Mouse (Mus musculus) thymus, postnatal 14 days (tissue): ENCODE data around the gene Phldb3.
"Not testable (repeated sequence)": the region's sequence is repeated elsewhere in the genome, so short reads cannot be mapped to it uniquely, and the experiment has no call there.

Experiments
- DNase-seq: peaks from one replicate; pipeline ENCODE4 v3.0.0; 2021

Gene Phldb3

DNA sequence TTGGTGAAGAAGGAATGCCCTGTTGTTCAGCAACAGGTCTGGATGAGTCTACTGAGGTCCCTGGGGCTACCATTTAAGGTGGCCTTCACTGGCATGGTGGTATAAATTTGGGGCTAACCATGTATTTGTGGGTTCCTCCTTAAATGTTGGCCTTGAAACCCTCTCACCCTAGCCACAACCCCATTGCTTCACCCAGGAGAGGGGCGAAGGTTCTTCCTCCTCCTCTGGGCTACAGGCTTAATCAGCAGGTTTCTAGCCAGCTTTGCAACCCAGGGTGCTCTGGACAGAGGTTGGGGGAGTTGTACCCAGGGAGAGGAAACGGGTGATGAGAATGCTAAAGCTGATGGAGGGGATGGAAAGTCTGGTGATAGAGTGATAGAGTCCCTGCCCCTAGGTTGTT lies 15.1 kb upstream of the Phldb3 start:
- DNase-seq = no peak

DNA sequence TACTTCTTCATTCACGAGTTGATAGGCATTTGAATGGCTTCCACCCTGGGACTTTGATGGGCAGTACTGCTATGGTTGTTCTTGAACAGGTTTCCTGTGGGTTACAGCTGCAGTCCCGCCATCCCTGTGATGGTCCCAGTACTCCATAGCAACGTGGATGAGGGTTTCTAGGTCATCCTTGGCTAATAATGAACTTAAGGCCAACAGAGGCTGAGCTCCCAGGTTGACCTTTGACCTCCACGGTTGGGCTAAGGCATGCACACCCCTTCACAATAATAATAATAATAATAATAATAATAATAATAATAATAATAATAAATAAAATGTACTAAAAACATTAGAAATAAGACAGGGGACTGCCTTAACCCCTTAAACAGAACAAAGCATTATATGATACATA lies 12.4 kb upstream of the Phldb3 start:
- no peak for DNase-seq

DNA sequence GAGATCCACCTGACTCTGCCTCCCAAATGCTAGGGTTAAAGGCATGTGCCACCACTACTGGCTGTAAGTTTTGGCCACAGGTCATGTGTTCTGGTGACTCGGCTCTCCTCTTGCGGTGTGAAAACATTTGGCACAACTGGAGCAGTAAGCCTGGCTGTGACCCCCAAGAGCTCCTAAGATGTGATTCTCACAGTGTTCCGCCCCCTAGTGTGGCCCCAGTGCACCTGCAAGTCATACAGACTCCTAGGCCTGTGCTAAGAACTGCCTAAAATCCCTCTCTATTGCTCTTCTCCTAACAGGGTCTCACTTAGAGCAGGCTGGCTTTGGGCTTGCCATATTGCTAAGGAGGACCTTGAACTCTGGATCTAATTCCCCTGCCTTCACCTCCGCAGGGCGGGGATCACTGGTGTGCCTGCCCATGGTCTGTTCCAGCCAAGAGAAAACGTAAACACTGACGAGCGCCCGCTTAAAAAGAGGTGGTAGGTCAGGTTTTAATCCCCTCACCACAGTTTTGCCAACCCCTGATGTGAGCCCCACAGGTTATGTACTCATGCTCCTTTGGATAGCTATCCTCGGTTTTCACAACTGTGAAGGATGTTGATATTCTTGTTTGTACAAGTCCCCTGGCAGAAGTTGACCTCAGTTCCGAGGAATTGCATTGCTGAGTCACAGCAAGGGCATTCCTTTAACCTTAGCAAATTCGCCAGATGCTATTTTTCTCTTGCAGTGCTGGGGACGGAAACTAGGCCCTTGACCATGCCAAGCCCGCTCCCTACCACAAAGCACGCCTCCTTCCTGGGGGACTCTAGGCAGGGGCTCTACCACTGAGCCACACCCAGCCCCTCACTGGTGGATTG lies 11.1 kb upstream of the Phldb3 start:
- DNase-seq = peak; percentile 50

DNA sequence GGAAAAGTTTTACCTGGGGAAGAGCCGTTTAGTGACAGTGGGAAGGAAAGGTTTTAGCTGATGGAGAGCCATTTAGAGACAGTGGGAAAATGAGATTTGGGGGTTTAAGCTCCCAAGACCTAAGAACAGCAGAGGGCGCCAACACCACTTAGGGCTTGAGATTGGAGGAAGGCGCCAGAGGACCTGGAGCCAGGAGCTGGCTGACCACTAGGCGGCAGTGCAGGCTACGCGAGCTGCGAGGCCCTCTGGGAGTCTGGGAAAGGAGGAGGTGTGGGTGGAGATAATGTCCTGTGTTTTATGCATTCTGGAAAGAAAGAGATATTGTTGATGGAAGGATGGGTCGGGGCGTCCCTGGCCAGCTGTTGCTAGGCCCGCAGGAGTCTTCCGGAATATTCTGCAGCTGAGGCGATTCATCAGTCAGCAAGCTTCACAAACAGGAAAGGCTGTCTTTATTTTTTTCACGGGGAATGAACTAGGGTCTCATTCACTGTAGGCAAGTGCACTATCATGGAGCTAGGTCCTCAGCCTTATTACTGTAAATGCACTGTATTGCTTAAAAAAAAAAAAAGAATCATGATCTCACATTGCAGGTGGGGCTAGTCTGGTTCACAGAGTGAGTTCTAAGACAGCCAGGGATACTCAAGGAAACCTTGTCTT lies 9.5 kb upstream of the Phldb3 start:
- peak; percentile 96 for DNase-seq

DNA sequence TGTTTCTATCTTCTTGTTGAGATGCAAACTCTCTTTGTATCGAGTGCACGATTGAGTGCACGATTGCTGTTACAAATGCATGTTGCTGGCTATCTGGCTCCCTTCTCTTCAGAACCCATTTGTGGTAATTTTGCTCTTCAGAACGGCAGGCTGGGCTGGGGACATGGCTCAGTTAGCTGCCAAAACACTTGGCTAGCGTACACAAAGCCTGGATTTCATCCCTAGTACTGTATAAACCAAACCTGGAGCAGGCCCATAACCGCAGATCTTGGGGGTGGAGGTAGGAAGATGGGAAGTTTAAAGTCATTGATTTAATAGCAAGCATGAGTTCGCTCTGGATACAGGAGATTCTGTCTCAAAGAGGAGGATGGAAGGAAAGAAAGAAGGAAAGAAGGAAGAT lies 5.0 kb upstream of the Phldb3 start:
- DNase-seq = no peak

DNA sequence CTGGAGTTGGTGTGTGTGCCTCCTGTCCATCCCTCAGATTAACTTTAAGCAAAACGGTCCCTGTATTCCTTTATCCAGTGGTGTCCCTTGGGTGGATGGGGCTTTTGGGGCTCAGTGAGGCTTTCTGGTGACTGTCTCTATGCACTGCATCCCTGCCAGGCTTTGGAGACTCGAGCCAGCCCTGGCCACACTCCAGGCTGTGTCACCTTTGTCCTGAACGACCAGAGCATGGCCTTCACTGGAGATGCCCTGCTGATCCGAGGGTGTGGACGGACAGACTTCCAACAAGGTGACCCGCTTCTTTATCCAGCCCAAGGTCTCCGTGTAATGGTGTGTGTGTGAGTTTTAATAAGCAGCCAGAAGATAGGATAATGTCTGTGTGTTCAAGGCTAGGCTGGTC lies 4.5 kb upstream of the Phldb3 start:
- no peak for DNase-seq

DNA sequence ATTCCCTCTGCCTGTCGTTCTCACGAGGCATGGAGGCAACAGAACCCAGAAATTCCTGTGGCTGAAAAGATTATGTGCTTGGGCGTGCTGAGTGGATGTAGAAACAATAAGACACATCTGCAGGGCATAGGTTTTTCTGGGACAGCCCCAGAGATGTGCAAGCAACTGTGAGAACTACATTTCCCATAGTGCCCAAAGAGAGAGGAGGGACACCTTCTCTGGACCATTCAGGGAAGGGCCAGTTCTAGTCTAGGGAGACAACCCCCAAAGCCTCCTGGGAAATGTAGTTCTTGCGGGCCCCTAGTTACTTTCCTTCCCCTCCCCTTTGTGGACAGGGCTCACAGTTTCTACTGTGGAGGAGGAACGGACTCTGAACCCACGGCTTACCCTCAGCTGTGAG lies 2.5 kb upstream of the Phldb3 start:
- DNase-seq = peak; percentile 88

DNA sequence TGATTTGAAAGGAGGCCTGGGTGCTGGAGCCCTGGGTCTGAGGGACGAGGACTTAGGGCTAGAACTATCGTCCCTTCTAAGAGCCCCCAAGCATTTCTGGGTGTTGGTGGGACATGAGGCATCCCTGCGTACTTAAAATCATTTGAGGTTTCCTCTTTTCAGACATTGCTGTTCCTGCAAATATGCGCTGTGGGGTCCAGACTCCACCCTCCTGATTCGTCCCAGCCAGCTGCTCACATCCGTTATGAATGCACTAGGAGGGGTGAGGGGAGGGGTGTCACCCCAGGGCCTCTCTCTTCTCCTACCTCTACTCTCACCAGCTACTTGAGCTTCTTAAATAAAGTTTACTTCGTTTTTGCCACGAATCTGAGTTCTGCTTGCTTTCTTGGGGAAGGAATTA lies 2.0 kb upstream of the Phldb3 start:
- peak; percentile 83 for DNase-seq

DNA sequence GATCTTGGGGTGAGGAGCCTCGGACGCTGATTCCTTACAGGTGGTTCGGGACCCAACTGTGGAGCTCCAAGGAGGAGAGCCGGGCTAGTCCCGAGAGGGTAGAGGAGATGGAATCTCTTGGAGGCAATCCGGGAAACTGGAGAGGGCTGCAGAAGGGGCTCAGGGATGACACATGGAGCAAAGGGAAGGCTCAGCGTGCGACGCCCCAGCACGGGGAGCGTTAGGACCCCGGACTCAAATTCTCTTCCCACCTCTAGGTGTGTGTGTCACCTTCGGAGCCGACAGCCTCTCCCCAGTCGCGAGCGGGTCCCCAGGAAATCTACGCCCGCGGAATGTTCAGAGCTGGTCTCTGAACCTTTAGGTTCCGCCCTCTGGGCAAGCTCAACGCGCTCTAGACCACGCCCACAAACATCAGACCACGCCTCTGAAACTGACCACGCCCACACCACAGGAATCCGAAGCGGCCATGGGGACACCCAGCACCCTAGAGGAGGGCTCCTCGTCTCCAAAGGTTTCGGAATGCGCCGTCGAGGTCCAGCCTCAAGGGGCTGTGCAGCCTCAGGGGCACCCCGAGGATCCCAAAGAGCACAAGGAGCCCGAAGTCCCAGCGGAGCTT lies 424 bp downstream of the Phldb3 start:
- peak; percentile 97 for DNase-seq

DNA sequence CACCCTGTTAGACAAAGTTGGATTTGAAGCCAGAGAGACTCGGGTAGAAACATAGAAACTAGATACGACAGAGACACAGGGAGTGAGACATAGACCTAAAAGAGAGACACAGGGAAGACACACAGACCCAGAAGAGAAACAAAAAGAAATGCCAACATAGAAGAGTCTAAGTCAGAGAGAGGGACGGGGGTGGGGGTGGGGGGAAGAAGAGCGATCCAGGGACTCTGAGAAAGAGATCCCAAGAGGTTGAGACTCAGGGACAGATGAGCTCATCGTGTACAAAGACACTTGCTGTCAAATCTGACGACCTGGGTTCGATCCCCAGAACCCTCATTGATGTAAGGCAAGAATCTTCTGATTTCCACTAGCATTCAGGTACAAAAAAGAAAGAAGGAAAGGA lies 1.1 kb downstream of the Phldb3 start:
- DNase-seq = no peak

DNA sequence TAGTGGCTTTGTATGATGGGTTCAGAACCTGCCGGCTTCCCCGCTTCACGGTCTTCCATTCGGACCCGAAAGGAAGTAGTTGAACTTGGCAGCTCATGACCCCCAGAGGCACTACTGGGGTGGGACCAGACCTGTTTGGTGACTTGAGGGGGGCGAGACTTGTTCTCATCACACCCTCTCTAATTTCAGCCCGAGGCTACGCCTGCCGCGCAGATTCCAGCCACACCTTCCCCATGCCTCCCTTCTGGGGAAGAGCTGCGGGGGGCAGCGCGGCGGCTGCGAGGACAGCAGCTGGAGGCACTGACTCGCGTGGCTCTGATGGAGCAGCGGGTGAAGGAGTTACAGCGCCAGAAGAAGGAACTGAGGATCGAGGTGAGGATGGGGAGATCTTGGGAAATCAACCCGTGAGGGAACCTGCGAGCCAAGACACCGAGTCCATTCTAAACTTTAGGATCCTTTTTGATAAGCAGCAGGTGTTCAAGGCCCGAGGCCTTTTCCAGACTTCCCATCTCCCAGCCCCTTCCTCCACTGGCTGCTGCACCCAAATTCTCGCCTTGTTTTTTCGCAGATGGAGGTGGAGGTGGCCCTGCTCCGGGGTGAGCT lies 1.8 kb downstream of the Phldb3 start:
- DNase-seq = peak; percentile 38

DNA sequence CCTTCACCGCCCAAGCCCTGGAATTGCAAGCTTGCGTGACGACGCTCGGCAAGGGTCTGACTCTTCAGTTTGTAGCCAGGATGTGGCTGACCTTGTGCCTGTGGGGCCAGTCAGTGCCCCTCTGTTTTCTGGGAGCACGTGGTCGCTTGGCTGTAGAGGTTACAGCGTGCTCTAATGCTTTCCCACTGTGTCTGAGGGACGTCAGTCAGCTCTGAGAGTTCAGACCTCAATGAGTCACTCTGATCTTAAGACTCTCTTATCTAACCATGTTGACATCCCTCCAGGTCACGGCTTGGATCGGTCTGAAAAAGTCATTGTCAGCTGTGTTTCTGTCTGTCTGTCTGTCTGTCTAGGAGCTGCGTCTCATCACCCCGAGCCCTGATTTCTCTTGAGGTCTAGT lies 4.3 kb downstream of the Phldb3 start:
- no peak for DNase-seq

DNA sequence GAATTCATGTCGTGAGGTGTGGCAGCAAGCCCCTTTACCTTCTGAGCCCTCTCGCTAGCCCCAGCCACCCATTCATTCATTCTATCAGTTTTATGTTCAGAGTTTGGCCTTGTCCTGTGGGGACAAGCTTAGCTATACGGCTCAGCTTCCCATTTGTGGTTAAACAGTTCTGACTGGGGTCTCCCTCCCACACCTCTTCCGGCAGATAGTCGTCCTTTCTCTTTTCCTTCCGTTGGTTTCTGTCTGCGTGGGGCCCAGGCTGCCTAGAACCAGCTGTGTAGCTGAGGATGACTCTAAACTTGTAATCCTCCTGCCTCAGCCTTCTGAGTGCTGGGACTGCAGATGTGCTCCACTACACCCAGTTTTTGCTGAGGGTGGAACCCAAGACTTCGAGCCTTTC lies 7.2 kb downstream of the Phldb3 start:
- DNase-seq = peak; percentile 39

DNA sequence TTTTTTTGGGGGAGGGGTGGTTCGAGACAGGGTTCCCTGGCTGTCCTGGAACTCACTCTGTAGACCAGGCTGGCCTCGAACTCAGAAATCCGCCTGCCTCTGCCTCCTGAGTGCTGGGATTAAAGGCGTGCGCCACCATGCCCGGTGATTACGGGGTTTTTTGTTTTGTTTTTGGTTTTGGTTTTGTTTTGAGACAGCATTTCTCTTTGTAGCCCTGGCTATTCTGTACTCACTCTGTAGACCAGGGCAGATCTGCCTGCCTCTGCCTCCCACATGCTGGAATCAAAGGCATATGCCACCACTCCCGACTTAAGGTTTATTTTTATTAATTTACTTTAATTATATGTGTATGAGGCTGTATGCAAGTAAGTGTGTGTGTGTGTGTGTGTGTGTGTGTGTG lies 7.8 kb downstream of the Phldb3 start:
- not testable (repeated sequence) for DNase-seq

DNA sequence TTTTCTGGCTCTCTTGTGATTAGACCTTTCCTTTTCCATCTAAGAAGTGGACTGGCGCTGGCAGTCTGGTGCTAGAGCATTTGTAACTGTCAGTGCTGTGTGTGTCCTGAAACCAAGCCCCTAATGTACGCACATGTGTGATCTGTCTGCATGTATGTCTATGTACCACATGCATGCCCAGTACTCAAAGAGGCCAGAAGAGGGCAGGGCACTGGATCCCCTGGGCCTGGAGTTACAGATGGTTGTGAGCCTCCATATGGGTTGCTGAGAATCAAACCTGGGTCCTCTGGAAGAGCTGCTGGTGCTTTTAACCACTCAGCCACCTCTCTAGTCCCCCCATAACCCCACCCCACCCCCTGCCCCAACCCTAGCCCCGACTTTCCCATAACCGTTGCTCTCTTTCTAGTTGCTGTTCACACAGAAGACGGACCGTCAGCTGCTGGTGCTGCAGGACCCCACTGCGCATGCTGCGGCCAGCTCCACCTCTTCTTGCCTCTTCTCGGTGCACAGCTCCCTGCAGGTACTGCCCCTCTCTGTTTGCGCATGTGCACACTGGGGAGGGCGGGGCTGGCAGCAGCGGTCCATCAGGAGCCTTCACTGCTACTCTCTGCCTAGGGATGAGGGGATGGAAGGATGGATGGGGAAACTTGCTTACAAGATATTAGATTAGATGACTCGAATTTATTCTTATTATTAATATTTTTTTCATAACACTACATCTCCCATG lies 9.3 kb downstream of the Phldb3 start:
- DNase-seq = no peak

DNA sequence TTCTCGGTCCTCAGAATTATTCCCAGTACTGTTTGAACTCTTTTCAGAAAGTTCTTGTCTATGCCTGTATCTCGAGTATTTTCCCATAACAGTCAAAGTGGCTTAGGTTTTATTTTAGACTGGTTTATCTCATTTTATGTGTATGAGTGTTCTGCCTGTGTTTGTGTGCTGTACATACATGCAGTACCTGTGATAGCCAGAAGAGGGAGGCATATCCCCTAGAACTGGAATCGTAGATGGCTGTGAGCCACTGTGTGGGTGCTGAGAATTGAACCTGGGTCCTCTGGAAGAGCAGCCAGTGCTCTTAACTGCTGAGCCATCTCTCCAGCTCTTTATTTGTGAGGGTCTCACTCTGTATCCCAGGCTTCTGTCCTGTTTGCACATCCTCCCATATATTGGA lies 10.6 kb downstream of the Phldb3 start:
- DNase-seq = no peak

DNA sequence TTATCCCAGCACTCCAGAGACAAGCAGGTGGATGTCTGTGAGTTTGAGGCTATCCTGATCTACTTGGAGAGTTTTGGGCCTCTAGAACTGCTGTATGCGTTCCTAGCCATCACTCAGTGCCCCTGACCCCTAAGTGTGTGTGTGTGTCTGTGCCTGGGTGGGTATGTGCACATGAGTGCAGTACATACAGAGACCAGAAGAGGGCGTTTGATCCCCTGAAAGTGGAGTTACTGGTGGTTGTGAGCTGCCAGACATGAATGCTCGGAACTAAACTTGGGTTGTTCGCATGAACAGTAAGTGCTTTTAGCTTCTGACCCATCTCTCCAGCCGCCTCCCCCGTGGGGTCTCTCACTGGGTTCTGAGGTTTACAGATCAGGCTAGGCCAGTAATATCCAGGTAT lies 12.4 kb downstream of the Phldb3 start:
- no peak for DNase-seq

DNA sequence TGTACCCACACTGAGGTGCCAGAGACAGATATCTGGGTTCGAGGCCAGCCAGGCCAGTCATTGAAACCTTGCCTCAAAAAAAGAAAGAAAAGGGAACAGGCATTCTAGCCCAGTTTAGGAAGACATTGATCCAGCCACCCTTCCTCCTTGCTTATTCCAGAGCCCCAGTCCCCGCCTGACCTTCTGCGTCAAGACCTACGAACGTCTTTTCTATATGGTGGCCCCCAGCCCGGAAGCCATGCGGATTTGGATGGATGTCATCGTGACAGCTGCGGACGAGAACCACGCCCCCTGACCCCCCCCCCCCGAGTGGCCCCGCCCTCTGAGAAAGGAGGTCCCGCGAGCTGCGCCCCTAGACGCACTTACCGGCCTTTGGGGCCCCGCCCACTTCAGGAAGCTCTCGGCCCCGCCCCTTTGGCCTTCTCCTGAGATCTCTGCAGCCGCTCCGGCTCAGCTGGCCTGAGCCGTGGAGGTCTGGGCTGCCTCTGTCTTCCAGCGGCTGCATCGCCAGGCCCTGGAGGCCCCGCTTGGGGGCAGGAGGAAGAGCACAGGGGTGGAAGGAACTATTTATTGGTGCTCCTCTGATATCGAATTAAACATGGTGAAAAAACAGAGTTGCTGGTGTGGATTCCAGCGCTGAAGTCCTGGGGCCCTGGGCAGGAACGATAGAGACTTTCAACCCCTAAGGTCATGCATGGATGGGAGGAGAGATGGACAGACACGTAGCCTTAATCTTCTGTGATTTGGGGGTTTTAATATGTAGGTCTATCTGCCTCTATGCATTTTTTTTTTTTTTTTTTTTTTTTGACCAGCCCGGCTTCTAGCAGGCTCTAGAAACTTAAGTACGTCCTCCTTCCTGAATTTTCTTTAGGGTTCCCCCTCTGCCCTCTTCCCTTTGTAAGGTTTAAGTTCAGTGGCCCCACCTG lies 18.4 kb downstream of the Phldb3 start:
- peak; percentile 90 for DNase-seq

DNA sequence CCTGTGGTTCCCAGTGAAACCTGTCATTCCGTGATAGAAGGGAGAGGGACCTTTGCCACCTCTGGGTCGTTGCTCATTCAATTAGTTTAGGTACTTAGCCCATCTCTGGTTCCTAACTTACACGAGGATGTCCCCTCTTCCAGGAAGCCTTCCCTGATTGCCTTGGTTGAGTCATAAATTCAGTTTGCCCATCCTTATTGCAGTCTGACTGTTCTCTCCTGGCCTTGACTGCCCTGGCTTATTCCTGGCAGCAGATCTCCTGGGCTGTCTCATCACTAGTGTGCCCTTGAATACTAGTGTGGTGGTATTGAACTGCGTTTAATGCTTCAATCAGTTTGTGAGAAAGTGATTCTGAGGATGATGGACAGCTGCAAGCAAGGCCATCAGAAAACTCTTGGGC lies 19.1 kb downstream of the Phldb3 start:
- DNase-seq = no peak

DNA sequence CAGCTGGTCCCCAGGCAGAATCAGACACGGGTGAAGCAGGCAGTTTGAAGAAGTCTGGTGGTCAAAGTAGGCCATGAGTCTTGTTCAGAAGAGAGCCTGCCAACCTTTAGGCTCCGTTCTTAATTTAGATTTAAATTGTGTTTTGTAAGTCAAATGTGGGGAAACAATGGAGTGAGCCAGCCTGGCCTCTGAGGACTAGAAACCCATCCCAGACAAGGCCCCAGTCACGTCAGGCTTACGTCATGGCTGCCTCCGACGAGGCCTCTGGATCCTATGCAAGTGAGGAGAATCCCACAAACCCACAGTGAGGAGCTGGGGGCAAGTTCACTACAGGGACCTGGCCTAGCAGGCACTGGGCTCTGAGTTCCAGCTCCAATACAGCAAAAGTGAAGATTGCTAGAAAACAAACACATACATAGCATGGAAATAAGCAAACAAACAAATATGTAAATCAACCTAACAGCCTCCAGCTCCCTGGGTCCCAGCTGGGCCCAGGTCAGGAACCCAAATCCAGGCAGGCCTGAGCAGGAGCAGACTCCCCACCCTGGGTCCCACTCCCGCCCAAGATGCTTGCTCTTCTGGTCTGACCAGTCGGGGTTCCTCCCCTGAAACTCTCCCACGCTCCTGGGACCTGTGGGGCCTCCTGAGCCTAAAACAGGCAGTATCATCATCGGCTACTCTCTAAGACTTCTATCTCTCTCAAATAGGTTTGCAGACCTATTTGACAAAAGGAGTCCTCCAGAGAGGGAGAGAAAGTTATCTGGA lies 19.7 kb downstream of the Phldb3 start:
- no peak for DNase-seq

DNA sequence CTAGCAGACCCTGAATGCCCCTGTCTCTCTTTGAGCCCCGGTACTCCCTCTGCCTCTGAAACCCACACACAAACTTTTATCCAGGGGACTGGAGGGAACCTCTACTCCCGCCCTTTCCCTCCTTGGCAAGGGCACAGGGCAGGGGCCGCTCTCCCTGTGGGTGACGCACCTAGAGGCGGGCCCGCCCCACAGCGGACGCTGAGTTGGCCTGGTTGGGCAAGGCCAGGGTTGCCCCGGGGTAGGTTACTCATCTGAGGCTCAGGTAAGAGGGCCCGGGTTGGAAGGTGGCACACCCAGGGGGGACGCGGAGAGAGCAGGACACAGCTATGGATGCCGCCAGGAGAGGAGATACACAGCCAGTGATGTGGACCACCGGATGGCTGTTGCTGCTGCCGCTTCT lies 25.7 kb downstream of the Phldb3 start, which contains the start of gene Lypd3:
Gene Lypd3 (plus strand): TSS at position 287 of the 400 bp plus-strand sequence.
- DNase-seq = no peak
